Mouse (Mus musculus) layer of hippocampus, adult 2 months (tissue): Measurements from ENCODE around the gene Engase. TPM values are rescaled to one million over a fixed set of nuclear protein-coding genes. Genes with fewer than 3 reads are reported as not detected.

Source experiments
- DNase-seq, 2 experiments: peaks; one replicate each; pipeline ENCODE4 v3.0.0; 2022; ENCODE audit warnings: low spot score in 2 of 2
- H3K27ac ChIP-seq: fragments of 200-600 bp; 2 replicates; pipeline ENCODE4 v1.8.1; 2022
- H3K4me3 ChIP-seq: fragments of 200-600 bp; 2 replicates; pipeline ENCODE4 v1.8.1; 2022; ENCODE audit warnings: mild to moderate bottlenecking
- CTCF ChIP-seq: fragments of 200-600 bp; conservative IDR thresholded peaks from 2 replicates; pipeline ENCODE4 v1.8.1; 2022; ENCODE audit warnings: antibody characterized with exemption, mild to moderate bottlenecking, moderate library complexity
- long read RNA-seq, 2 experiments: library from polyadenylated mRNA; stranded (forward); transcript quantifications; one replicate each; pipeline ENCODE4 v2.0.0; 2021; ENCODE audit warnings: borderline mapping rate in 2 of 2
- total RNA-seq, 2 experiments: library from RNA; stranded (reverse); gene quantifications; 2 replicates each; pipeline ENCODE4 v1.2.3; 2021

Engase gene
- total RNA-seq, result 10 to 100 TPM; 14.8 TPM
- long read RNA-seq, experiment 1, full-length matches to known transcripts, result 6 of 15 reads
- long read RNA-seq, experiment 1, partial matches to known transcripts, result 1 of 15 reads
- long read RNA-seq, experiment 1, other reads (novel, unspliced or antisense), result 8 of 15 reads
- long read RNA-seq, experiment 2, full-length matches to known transcripts, result 8 of 19 reads
- long read RNA-seq, experiment 2, partial matches to known transcripts, result 2 of 19 reads
- long read RNA-seq, experiment 2, other reads (novel, unspliced or antisense), result 9 of 19 reads

DNA sequence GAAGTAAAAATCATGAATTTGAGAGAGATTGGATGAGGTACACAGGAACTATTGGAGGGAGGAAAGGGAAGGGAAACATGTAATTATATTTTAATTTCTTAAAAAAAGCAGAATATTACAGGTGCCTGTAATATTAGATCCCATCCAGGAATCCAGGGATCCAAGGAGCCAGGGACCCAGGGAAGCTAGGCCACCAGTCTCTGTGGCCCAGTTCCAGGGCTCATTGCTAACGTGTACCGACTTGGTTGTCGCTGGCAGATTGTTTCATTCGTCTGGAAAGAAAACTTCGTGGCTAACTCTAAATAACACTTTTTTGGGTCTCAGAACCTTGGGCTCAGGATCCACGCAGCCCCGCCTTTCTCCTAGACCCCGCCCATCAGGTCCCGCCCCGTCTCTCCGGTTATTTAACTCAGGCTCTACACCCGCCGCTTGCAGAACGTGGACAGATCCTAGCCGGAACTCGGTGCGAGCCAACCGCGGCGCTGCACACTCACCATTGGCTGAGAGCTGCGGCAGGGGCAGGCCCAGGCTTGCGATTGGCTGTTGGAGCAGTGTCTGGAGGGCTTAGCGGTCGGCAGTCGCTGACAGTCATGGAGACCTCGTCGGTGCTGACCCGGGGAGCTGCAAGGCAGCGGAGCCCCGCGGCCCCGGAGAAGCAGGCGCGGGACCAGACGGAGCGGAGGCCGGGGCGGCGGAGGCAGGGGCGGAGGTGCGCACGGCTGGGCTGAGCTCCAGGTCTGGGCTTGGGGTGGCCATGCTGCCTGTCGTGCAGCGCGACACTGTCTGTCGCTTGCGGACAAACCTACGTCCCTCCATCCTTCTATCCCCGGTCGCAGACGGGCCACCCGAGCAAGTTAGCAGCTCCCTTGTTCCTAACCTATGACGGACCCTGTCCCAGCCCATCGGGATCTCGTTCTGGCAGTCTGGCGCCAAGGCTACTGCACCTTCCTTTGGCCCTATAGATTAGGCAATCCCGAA, at the start of gene Engase:
Engase (plus strand) TSS at position 434 of the 978 bp plus-strand sequence.
- DNase-seq, result peak; percentile 96 to 98
- H3K27ac ChIP-seq, result peak within 1 kb of the TSS; percentile 94
- no peak for TF ChIP-seq CTCF
- peak within 1 kb of the TSS; percentile 96 for H3K4me3 ChIP-seq

- H3K27ac ChIP-seq, result no peak overlapping the region
- DNase-seq, result no peak
- no peak for TF ChIP-seq CTCF
- no peak overlapping the region for H3K4me3 ChIP-seq
Measured at GRCm38 (mm10) chr11:118427266-118427779, 49.3 kb upstream of the Engase start.

GRCm38 (mm10) chr11:118427986-118428385, 48.6 kb upstream of the Engase start, which contains the start of gene C1qtnf1:
C1qtnf1 (plus strand) TSS chr11:118428203.
- H3K4me3 ChIP-seq, result peak within 1 kb of the TSS; percentile 23; the same call in 1 of the 2 replicates
- DNase-seq, result no peak
- TF ChIP-seq CTCF, result no peak
- no peak within 1 kb of the TSS for H3K27ac ChIP-seq

DNA sequence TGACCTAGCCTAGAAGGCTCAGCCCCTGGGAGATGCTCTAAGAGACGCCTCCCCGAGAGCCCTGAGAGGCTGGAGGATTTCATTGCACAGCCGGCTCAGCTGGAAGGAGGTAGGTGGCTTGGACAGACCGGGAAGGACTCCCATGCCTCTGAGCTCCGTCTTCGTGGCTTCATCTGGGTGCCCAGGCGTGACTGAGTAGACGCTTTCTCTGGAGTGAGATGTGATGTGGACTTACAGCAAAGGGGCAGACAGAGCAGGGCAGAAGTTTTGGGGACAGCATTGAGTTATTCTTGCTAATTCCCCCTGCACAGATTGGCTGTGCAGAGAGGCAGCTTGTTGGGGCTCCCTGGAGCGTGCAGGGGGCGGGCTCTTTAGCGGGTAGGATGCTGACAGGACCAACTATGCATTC, 48.2 kb upstream of the Engase start:
- no peak for DNase-seq
- TF ChIP-seq CTCF, result no peak
- Histone ChIP-seq H3K27ac (no peak overlapping the region), H3K4me3 (peak overlapping the region; percentile 23; the same call in 1 of the 2 replicates)

- Histone ChIP-seq H3K27ac (no peak overlapping the region), H3K4me3 (no peak overlapping the region)
- no peak for DNase-seq
- TF ChIP-seq CTCF, result no peak
Measured at GRCm38 (mm10) chr11:118428944-118429709, 47.5 kb upstream of the Engase start.

- no peak for DNase-seq
- Histone ChIP-seq H3K4me3 (no peak overlapping the region), H3K27ac (no peak overlapping the region)
- no peak for TF ChIP-seq CTCF
Measured at GRCm38 (mm10) chr11:118430291-118430885, 46.2 kb upstream of the Engase start.

- no peak overlapping the region for H3K4me3 ChIP-seq
- DNase-seq, result no peak
- H3K27ac ChIP-seq, result no peak overlapping the region
- TF ChIP-seq CTCF, result no peak
Measured at GRCm38 (mm10) chr11:118431100-118431948, 45.3 kb upstream of the Engase start.

DNA sequence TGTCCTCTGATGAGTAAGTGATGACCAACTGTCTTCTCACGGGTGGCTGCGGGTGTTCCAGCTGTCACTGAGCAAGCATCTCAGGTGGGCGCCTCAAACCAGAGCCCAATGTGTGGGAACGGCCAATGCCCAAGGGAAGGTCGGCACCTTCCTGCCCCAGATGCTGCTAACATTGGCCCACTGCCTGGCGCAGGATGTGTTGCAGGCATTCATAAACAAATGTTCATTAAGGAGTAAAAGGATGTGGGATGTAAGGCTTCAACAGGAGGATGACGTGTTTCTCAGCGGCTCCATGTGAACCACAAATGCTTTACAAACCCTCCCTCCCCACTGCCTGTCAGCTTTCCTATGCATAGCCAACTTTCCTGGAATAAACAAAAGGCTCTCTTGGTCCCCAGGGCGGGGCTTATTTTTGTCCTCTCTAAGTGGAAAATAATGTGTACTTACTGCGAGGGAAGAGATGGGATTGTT, 43.2 kb upstream of the Engase start:
- no peak overlapping the region for H3K4me3 ChIP-seq
- TF ChIP-seq CTCF, result no peak

DNA sequence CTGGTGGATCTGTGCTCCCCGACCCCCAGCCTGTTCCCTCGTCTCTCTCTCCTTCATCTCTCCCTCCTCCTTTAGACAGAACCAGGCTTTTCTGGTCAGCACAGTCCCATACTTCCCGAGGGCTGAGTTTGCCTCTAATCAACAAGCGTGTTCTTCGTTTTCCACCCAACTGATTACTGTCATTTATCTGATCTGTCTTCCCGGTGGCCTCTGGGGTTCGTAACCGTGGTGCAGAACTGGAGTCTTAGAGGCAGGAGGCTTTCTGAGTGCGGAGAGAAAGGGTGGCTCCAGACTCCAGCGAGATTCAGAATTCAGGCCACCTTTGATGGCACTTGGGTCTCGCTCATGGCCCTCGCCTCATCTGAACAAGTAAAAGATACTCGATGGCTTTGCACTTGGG, 42.5 kb upstream of the Engase start:
- no peak for TF ChIP-seq CTCF
- H3K4me3 ChIP-seq, result no peak overlapping the region
- no peak overlapping the region for H3K27ac ChIP-seq
- no peak for DNase-seq

More for the DNA sequence above, 43.2 kb upstream of the Engase start:
- H3K27ac ChIP-seq, result no peak overlapping the region
- no peak for DNase-seq

DNA sequence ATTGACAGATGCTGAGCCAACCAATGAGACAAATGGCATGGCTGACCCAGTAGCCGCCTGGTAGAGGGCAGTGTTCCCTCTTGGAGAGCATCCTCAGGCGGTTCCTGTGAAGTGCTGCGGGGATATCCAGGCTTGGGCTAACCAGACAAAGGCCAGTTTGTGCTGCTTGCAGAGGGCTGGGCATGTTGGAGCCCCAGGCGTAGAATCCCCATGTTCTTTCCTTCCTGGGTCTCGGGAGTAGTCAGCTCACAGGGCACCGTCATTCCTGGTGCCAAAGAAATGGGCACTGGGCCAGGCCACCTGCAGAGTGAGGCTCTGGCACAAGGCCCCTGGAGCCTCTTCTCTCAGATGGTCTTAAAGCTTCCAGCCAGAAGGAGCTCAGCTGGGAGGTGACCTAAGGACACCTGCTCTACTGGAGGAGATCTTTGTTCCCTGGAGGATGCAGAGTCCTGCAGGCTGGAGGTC, 40.1 kb upstream of the Engase start:
- TF ChIP-seq CTCF, result peak; percentile 66
- H3K4me3 ChIP-seq, result no peak overlapping the region
- H3K27ac ChIP-seq, result no peak overlapping the region
- DNase-seq, result no peak
